Mouse (Mus musculus) forebrain, embryonic 15.5 days (tissue): ENCODE measurements around the gene Glyr1. TPM values are rescaled to one million over a fixed set of nuclear protein-coding genes. Genes with fewer than 3 reads are reported as not detected.

Experiments used
- ATAC-seq: fragments of 200-750 bp; cut with Nextera tagmentation; replicated peaks from 2 replicates; pipeline ENCODE4 v1.8.0; 2017; ENCODE audit warnings: mild to moderate bottlenecking, moderate TSS enrichment, moderate library complexity
- H3K27ac ChIP-seq: fragments of 300-500 bp; sonication (generic); replicated peaks from 2 replicates; pipeline ENCODE4 v1.5.1; 2015; ENCODE audit warnings: mild to moderate bottlenecking, inconsistent platforms
- H3K27me3 ChIP-seq: fragments of 300-500 bp; sonication (generic); 2 replicates; pipeline ENCODE4 v1.6.1; 2015; ENCODE audit warnings: inconsistent platforms
- H3K36me3 ChIP-seq: fragments of 300-500 bp; sonication (generic); 2 replicates; pipeline ENCODE4 v1.6.1; 2015; ENCODE audit warnings: mild to moderate bottlenecking, inconsistent platforms
- H3K4me1 ChIP-seq: fragments of 300-500 bp; sonication (generic); 2 replicates; pipeline ENCODE4 v1.6.1; 2015; ENCODE audit warnings: inconsistent platforms
- H3K4me2 ChIP-seq: fragments of 300-500 bp; sonication (generic); replicated peaks from 2 replicates; pipeline ENCODE4 v1.6.1; 2015; ENCODE audit warnings: mild to moderate bottlenecking, inconsistent platforms
- H3K4me3 ChIP-seq: fragments of 300-500 bp; sonication (generic); 2 replicates; pipeline ENCODE4 v1.5.1; 2015; ENCODE audit warnings: mild to moderate bottlenecking, inconsistent platforms
- H3K9ac ChIP-seq: fragments of 300-500 bp; sonication (generic); replicated peaks from 2 replicates; pipeline ENCODE4 v1.6.1; 2015; ENCODE audit warnings: mild to moderate bottlenecking, inconsistent platforms
- H3K9me3 ChIP-seq: fragments of 300-500 bp; sonication (generic); 2 replicates; pipeline ENCODE4 v1.6.1; 2016; ENCODE audit warnings: inconsistent platforms
- WGBS: fragments of 180-500 bp; shearing (Covaris S2); methylation state at CpG from one replicate; pipeline ENCODE4 v1.1.7; 2015; ENCODE audit warnings: mixed read lengths; 5-methylcytosine and 5-hydroxymethylcytosine counted together
- polyA plus RNA-seq: library from polyadenylated mRNA; unstranded; fragments of >200 nt; fragmentation: Nextera tagmentation; extraction: Ambion mirVana; gene quantifications from 2 replicates; pipeline ENCODE4 v1.2.1, GENCODE M21; 2015

Glyr1 gene
- polyA plus RNA-seq, 1 experiment from 2014 or later: 196 TPM

GRCm38 (mm10) chr16:5008076-5008475 is 41.6 kb downstream of the Glyr1 start:
- Histone ChIP-seq H3K9ac (no peak overlapping the region), H3K36me3 (no peaks in the 10 kb centered on the region), H3K9me3 (no peaks in the 10 kb centered on the region), H3K27me3 (no peaks in the 10 kb centered on the region), H3K27ac (no peak overlapping the region), H3K4me3 (no peak overlapping the region), H3K4me1 (peaks cover 11% of the 10 kb centered on the region), H3K4me2 (no peak overlapping the region)
- ATAC-seq: no peak
- 84% methylated on average over 12 of the region's 12 CpGs for WGBS

DNA sequence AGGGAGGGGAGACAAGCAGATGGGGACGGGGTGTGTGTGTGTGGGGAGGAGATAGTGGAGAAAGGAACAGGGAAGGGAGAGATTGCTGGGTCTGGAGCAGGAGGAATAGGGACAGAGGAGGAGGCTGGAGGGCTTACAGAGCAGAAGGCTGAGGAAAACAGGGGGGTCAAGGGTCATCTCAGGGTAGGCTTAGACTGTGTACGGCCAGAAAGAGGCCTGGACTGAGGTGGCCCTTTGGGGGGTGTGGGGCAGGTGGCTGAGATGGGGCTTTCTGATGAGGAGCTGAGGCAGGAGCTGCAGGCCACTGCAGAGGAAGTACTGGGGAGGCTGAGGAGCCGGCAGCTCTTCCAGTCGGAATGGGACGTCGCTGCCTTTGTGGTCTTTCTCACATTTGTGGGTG is 42.2 kb downstream of the Glyr1 start:
- Histone ChIP-seq H3K9me3 (no peaks in the 10 kb centered on the region), H3K4me3 (no peak overlapping the region), H3K4me1 (peaks cover 7% of the 10 kb centered on the region), H3K4me2 (no peak overlapping the region), H3K27ac (no peak overlapping the region), H3K27me3 (no peaks in the 10 kb centered on the region), H3K36me3 (no peaks in the 10 kb centered on the region), H3K9ac (no peak overlapping the region)
- WGBS: 51% methylated on average over 6 of the region's 6 CpGs
- no peak for ATAC-seq

- 48% methylated on average over 5 of the region's 5 CpGs for WGBS
- no peak within 1 kb of the TSS for H3K4me3 ChIP-seq
These were observed 42.6 kb downstream of the Glyr1 start, which contains the start of gene Smim22 for GRCm38 (mm10) chr16:5007067-5007466. TSS of gene Smim22 (plus strand) at chr16:5007288.

DNA sequence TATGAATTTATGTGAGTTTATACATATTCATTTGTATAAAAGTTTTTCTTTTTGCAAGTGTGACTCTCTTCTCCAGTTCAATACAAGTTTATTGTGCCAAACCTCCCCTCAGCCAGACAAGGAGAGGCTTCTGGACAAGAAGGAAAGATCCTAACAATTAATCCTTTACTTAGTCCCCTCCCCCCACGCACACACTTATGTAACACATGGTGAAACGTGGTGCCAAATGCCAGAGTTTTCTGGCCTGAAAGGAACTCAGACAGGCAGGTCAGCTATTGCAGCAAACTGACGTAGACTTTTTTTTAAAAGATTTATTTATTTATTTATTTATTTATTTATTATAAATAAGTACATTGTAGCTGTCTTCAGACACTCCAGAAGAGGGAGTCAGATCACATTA is 49.1 kb downstream of the Glyr1 start:
- WGBS: 70% methylated on average over 3 of the region's 3 CpGs
- ATAC-seq: no peak
- no peaks in the 10 kb centered on the region for H3K4me1 ChIP-seq
- H3K4me2 ChIP-seq: no peak overlapping the region
- H3K36me3 ChIP-seq: no peaks in the 10 kb centered on the region
- H3K9me3 ChIP-seq: no peaks in the 10 kb centered on the region
- peaks cover 3% of the 10 kb centered on the region; the same call in 1 of the 2 replicates for H3K27me3 ChIP-seq
- H3K9ac ChIP-seq: no peak overlapping the region
- H3K27ac ChIP-seq: no peak overlapping the region
- no peak overlapping the region for H3K4me3 ChIP-seq

More at GRCm38 (mm10) chr16:5007067-5007466, 42.6 kb downstream of the Glyr1 start, which contains the start of gene Smim22:
- H3K4me2 ChIP-seq: no peak within 1 kb of the TSS
- no peaks in the 10 kb centered on the region for H3K36me3 ChIP-seq
- no peaks in the 10 kb centered on the region for H3K27me3 ChIP-seq
- no peaks in the 10 kb centered on the region for H3K9me3 ChIP-seq
- H3K9ac ChIP-seq: no peak within 1 kb of the TSS
- ATAC-seq: no peak
- peaks cover 3% of the 10 kb centered on the region for H3K4me1 ChIP-seq
- H3K27ac ChIP-seq: no peak within 1 kb of the TSS

- ATAC-seq: no peak
- 77% methylated on average over 1 of the region's 1 CpGs for WGBS
- no peaks in the 10 kb centered on the region for H3K4me1 ChIP-seq
- no peaks in the 10 kb centered on the region for H3K9me3 ChIP-seq
- no peaks in the 10 kb centered on the region for H3K36me3 ChIP-seq
- H3K9ac ChIP-seq: no peak overlapping the region
- no peak overlapping the region for H3K4me3 ChIP-seq
- no peak overlapping the region for H3K4me2 ChIP-seq
- H3K27me3 ChIP-seq: peaks cover 3% of the 10 kb centered on the region; the same call in 1 of the 2 replicates
- no peak overlapping the region for H3K27ac ChIP-seq
These were observed 50.7 kb downstream of the Glyr1 start for GRCm38 (mm10) chr16:4998984-4999383.

DNA sequence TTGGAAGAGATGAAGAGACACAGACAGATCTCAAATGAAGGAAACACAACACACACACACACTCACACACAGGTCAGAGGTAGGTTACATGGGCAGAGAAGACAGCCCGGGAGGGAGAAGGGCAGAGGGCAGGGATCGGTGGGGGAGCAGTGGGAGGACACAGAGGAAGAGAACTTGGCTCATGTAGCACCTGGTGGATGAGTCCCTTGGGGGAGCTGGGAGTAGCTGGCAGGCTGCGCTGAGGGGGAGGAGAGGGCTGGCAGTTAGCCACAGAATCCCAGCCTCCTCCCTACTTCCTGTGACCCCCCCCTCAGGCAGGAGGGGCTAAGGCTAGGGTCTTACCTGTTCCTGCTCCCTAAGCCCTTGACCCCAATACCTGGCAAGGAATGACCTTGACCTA is 52.1 kb downstream of the Glyr1 start, which contains the start of gene Sept12:
Gene Sept12 (minus strand): TSS at position 300 of the 400 bp plus-strand sequence.
- ATAC-seq: no peak
- no peak within 1 kb of the TSS for H3K4me2 ChIP-seq
- H3K9me3 ChIP-seq: no peaks in the 10 kb centered on the region
- H3K27me3 ChIP-seq: peaks cover 3% of the 10 kb centered on the region; the same call in 1 of the 2 replicates
- no peak within 1 kb of the TSS for H3K9ac ChIP-seq
- WGBS: 53% methylated on average over 3 of the region's 3 CpGs
- no peak within 1 kb of the TSS for H3K27ac ChIP-seq
- H3K4me3 ChIP-seq: no peak within 1 kb of the TSS
- H3K4me1 ChIP-seq: no peaks in the 10 kb centered on the region
- H3K36me3 ChIP-seq: no peaks in the 10 kb centered on the region

GRCm38 (mm10) chr16:4993276-4993675 is 56.4 kb downstream of the Glyr1 start:
- no peaks in the 10 kb centered on the region for H3K27me3 ChIP-seq
- H3K36me3 ChIP-seq: no peaks in the 10 kb centered on the region
- H3K27ac ChIP-seq: no peak overlapping the region
- WGBS: 83% methylated on average over 4 of the region's 4 CpGs
- H3K4me3 ChIP-seq: no peak overlapping the region
- no peaks in the 10 kb centered on the region for H3K9me3 ChIP-seq
- no peak overlapping the region for H3K4me2 ChIP-seq
- H3K4me1 ChIP-seq: no peaks in the 10 kb centered on the region
- ATAC-seq: no peak
- no peak overlapping the region for H3K9ac ChIP-seq

- no peaks in the 10 kb centered on the region for H3K4me1 ChIP-seq
- H3K36me3 ChIP-seq: no peaks in the 10 kb centered on the region
- no peak for ATAC-seq
- no peaks in the 10 kb centered on the region for H3K9me3 ChIP-seq
- 94% methylated on average over 12 of the region's 12 CpGs for WGBS
- no peak overlapping the region for H3K4me3 ChIP-seq
- H3K27me3 ChIP-seq: no peaks in the 10 kb centered on the region
- H3K9ac ChIP-seq: no peak overlapping the region
- H3K4me2 ChIP-seq: no peak overlapping the region
- H3K27ac ChIP-seq: no peak overlapping the region
These were observed 64.9 kb downstream of the Glyr1 start for GRCm38 (mm10) chr16:4984717-4985116.

- ATAC-seq: no peak
- H3K4me1 ChIP-seq: no peaks in the 10 kb centered on the region
- H3K9ac ChIP-seq: no peak overlapping the region
- no peaks in the 10 kb centered on the region for H3K27me3 ChIP-seq
- no peak overlapping the region for H3K27ac ChIP-seq
- no peaks in the 10 kb centered on the region for H3K36me3 ChIP-seq
- 71% methylated on average over 4 of the region's 4 CpGs for WGBS
- H3K4me3 ChIP-seq: no peak overlapping the region
- H3K4me2 ChIP-seq: no peak overlapping the region
- H3K9me3 ChIP-seq: no peaks in the 10 kb centered on the region
These were observed 69.8 kb downstream of the Glyr1 start for GRCm38 (mm10) chr16:4979755-4980380.

GRCm38 (mm10) chr16:4978275-4979051 is 71.2 kb downstream of the Glyr1 start:
- no peaks in the 10 kb centered on the region for H3K27me3 ChIP-seq
- H3K4me2 ChIP-seq: no peak overlapping the region
- H3K9me3 ChIP-seq: no peaks in the 10 kb centered on the region
- H3K9ac ChIP-seq: no peak overlapping the region
- H3K27ac ChIP-seq: no peak overlapping the region
- no peaks in the 10 kb centered on the region for H3K4me1 ChIP-seq
- H3K36me3 ChIP-seq: no peaks in the 10 kb centered on the region
- WGBS: 77% methylated on average over 5 of the region's 5 CpGs
- no peak for ATAC-seq
- H3K4me3 ChIP-seq: no peak overlapping the region

GRCm38 (mm10) chr16:4976180-4976579 is 73.5 kb downstream of the Glyr1 start:
- no peak overlapping the region for H3K27ac ChIP-seq
- no peak overlapping the region for H3K4me3 ChIP-seq
- H3K9ac ChIP-seq: no peak overlapping the region
- 59% methylated on average over 2 of the region's 2 CpGs for WGBS
- no peak overlapping the region for H3K4me2 ChIP-seq
- H3K36me3 ChIP-seq: no peaks in the 10 kb centered on the region
- no peaks in the 10 kb centered on the region for H3K27me3 ChIP-seq
- ATAC-seq: no peak
- no peaks in the 10 kb centered on the region for H3K4me1 ChIP-seq
- no peaks in the 10 kb centered on the region for H3K9me3 ChIP-seq

GRCm38 (mm10) chr16:4974521-4974920 is 75.1 kb downstream of the Glyr1 start:
- no peak overlapping the region for H3K4me3 ChIP-seq
- no peak overlapping the region for H3K4me2 ChIP-seq
- no peaks in the 10 kb centered on the region for H3K9me3 ChIP-seq
- no peaks in the 10 kb centered on the region for H3K4me1 ChIP-seq
- no peak overlapping the region for H3K9ac ChIP-seq
- H3K27ac ChIP-seq: no peak overlapping the region
- H3K36me3 ChIP-seq: no peaks in the 10 kb centered on the region
- no peaks in the 10 kb centered on the region for H3K27me3 ChIP-seq
- WGBS: 69% methylated on average over 5 of the region's 5 CpGs
- ATAC-seq: no peak
